Mouse (Mus musculus): ENCODE data around the gene Zfp931. TPM values are rescaled to one million over a fixed set of nuclear protein-coding genes. Genes with fewer than 3 reads are reported as not detected.
"Not testable (repeated sequence)": the region's sequence is repeated elsewhere in the genome, so short reads cannot be mapped to it uniquely, and the experiment has no call there.

Gene Zfp931
- polyA plus RNA-seq, 1 experiment from 2014 or later: 3.4 TPM

DNA sequence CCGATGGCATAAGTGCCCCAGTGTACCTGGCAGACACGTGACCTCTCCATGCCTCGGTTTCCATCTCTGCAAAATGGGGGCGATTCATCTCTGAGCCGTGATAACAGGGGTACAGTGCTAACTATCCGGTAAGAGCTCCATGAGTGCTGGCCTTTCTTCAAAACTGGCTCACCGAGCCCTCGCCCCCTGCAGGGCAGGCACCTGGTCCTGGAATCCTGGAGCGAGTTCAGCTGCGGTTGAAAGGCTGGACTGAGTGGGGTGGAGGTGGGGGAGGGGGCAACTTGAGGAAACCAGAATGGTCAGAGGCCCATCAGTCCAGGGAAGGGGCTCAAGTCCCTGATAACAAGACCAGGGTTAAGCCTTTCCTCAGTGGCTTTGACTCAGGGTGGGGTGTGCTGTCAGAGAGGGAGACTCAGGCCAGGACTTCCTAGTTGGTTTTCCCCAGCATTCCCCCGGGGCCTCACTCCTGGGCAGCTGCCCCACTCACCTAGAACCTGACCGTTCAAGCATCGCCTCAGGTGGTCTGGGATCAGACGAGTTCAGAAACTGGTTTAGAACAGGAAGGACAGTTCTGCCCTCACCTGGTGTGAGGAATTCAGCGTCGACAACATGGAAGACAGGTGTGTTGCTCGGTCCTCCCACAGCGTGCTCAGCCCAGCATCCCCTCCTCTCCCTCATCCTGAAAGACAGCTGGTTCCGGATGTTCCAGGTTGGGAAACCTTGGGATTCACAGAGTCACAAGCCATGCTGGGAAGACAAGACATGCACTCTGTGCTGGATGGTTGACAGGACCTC, 41.5 kb upstream of the Zfp931 start:
- Histone ChIP-seq H3K36me3 (ENCODE audit: control insufficient read depth, insufficient read depth) (no peaks in the 10 kb centered on the region), H3K4me3 (ENCODE audit: low read depth, low read length) (no peak overlapping the region), H3K27me3 (ENCODE audit: control insufficient read depth, insufficient read depth, low read depth, low read length) (peaks cover 15% of the 10 kb centered on the region), H3K4me2 (ENCODE audit: low read depth, low read length) (no peak overlapping the region), H3K4me1 (ENCODE audit: control insufficient read depth, low read depth, low read length) (no peaks in the 10 kb centered on the region), H3K9ac (ENCODE audit: low read depth, low read length) (no peak overlapping the region), H3K27ac (ENCODE audit: low read length) (no peak overlapping the region), H3K9me3 (replicated peaks; ENCODE audit: control insufficient read depth, low read length) (no peaks in the 10 kb centered on the region)
- no peak for ATAC-seq (ENCODE audit: low read depth)
- WGBS (ENCODE audit: insufficient replicate concordance): 15% methylated on average over 19 of the region's 19 CpGs

- no peaks in the 10 kb centered on the region for H3K9me3 ChIP-seq (replicated peaks; ENCODE audit: control insufficient read depth, low read length)
- no peak within 1 kb of the TSS for H3K27ac ChIP-seq (ENCODE audit: low read length)
- ATAC-seq (ENCODE audit: low read depth): no peak
- H3K4me2 ChIP-seq (ENCODE audit: low read depth, low read length): 0 out of 2 replicates have a peak within 1 kb of the TSS, but pooled peaks have one; percentile 21
- WGBS (ENCODE audit: insufficient replicate concordance): 4% methylated on average over 42 of the region's 45 CpGs
- H3K9ac ChIP-seq (ENCODE audit: low read depth, low read length): no peak within 1 kb of the TSS
- no peaks in the 10 kb centered on the region for H3K4me1 ChIP-seq (ENCODE audit: control insufficient read depth, low read depth, low read length)
- no peaks in the 10 kb centered on the region for H3K36me3 ChIP-seq (ENCODE audit: control insufficient read depth, insufficient read depth)
- H3K27me3 ChIP-seq (ENCODE audit: control insufficient read depth, insufficient read depth, low read depth, low read length): peaks cover 15% of the 10 kb centered on the region
- no peak within 1 kb of the TSS for H3K4me3 ChIP-seq (ENCODE audit: low read depth, low read length)
These were observed 40.7 kb upstream of the Zfp931 start, which contains the start of gene Phactr3 for GRCm38 (mm10) chr2:178118801-178119560. Gene Phactr3, plus strand, starts transcription at chr2:178118975.

DNA sequence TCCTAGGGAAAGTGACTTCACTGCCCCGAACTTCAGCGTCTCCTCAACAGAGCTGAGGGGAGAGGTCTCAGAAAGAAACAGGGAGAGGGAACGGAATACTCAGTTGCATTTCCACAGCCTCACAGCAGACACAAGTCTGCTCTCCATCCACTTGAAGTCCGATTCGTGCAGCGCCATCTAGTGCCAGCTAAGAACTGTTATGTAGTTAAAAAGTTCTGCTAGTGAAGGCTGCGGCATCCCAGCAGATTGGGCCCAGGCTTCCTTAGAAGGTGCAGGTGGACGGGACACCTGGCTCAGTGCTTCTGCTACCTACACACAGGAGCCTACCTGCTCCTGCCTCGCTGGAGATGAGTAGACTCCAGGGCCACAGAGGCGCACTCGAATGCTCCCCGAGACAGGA, 39.7 kb upstream of the Zfp931 start:
- no peaks in the 10 kb centered on the region for H3K4me1 ChIP-seq (ENCODE audit: control insufficient read depth, low read depth, low read length)
- H3K9me3 ChIP-seq (replicated peaks; ENCODE audit: control insufficient read depth, low read length): no peaks in the 10 kb centered on the region
- H3K27ac ChIP-seq (ENCODE audit: low read length): no peak overlapping the region
- H3K27me3 ChIP-seq (ENCODE audit: control insufficient read depth, insufficient read depth, low read depth, low read length): peaks cover 15% of the 10 kb centered on the region
- H3K4me3 ChIP-seq (ENCODE audit: low read depth, low read length): no peak overlapping the region
- H3K4me2 ChIP-seq (ENCODE audit: low read depth, low read length): no peak overlapping the region
- ATAC-seq (ENCODE audit: low read depth): no peak
- no peaks in the 10 kb centered on the region for H3K36me3 ChIP-seq (ENCODE audit: control insufficient read depth, insufficient read depth)
- 17% methylated on average over 12 of the region's 12 CpGs for WGBS (ENCODE audit: insufficient replicate concordance)
- H3K9ac ChIP-seq (ENCODE audit: low read depth, low read length): no peak overlapping the region

- no peaks in the 10 kb centered on the region for H3K9me3 ChIP-seq (replicated peaks; ENCODE audit: control insufficient read depth, low read length)
- H3K36me3 ChIP-seq (ENCODE audit: control insufficient read depth, insufficient read depth): no peaks in the 10 kb centered on the region
- no peak overlapping the region for H3K27ac ChIP-seq (ENCODE audit: low read length)
- H3K4me1 ChIP-seq (ENCODE audit: control insufficient read depth, low read depth, low read length): no peaks in the 10 kb centered on the region
- 14% methylated on average over 7 of the region's 7 CpGs for WGBS (ENCODE audit: insufficient replicate concordance)
- ATAC-seq (ENCODE audit: low read depth): no peak
- H3K4me3 ChIP-seq (ENCODE audit: low read depth, low read length): no peak overlapping the region
- no peak overlapping the region for H3K4me2 ChIP-seq (ENCODE audit: low read depth, low read length)
- no peaks in the 10 kb centered on the region for H3K27me3 ChIP-seq (ENCODE audit: control insufficient read depth, insufficient read depth, low read depth, low read length)
- H3K9ac ChIP-seq (ENCODE audit: low read depth, low read length): no peak overlapping the region
These were observed 23.7 kb upstream of the Zfp931 start for GRCm38 (mm10) chr2:178101957-178102356.

- ATAC-seq (ENCODE audit: low read depth): no peak
- H3K4me2 ChIP-seq (ENCODE audit: low read depth, low read length): no peak overlapping the region
- H3K36me3 ChIP-seq (ENCODE audit: control insufficient read depth, insufficient read depth): no peaks in the 10 kb centered on the region
These were observed 19.7 kb upstream of the Zfp931 start for GRCm38 (mm10) chr2:178098021-178098420.

DNA sequence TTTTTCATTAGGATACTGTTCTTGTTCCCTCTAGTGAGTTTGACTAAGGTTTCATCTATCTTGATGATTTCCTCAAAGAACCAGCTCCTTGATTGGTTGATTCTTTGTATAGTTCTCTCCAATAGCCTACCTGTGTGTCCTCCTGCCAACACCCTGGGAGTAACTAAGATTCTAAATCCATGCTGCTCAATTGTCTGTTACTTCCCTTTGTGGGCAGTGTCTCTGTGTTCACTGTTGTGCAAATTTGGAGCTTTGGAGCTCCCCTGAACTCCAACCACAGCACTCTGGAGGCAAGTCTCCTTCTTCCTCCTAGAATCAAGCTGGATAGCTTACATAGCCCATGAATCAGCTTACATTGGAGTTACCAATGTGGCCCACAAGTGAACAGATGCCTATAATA, 11.3 kb upstream of the Zfp931 start:
- Histone ChIP-seq H3K9ac (ENCODE audit: low read depth, low read length) (no peak overlapping the region), H3K27ac (ENCODE audit: low read length) (no peak overlapping the region), H3K27me3 (ENCODE audit: control insufficient read depth, insufficient read depth, low read depth, low read length) (no peaks in the 10 kb centered on the region), H3K4me3 (ENCODE audit: low read depth, low read length) (no peak overlapping the region), H3K36me3 (ENCODE audit: control insufficient read depth, insufficient read depth) (no peaks in the 10 kb centered on the region), H3K4me1 (ENCODE audit: control insufficient read depth, low read depth, low read length) (no peaks in the 10 kb centered on the region), H3K4me2 (ENCODE audit: low read depth, low read length) (no peak overlapping the region), H3K9me3 (replicated peaks; ENCODE audit: control insufficient read depth, low read length) (no peaks in the 10 kb centered on the region)
- no peak for ATAC-seq (ENCODE audit: low read depth)

More at GRCm38 (mm10) chr2:178098021-178098420, 19.7 kb upstream of the Zfp931 start:
- WGBS (ENCODE audit: insufficient replicate concordance): 7% methylated on average over 2 of the region's 2 CpGs
- Histone ChIP-seq H3K27ac (ENCODE audit: low read length) (no peak overlapping the region), H3K9ac (ENCODE audit: low read depth, low read length) (no peak overlapping the region), H3K4me1 (ENCODE audit: control insufficient read depth, low read depth, low read length) (no peaks in the 10 kb centered on the region), H3K9me3 (replicated peaks; ENCODE audit: control insufficient read depth, low read length) (no peaks in the 10 kb centered on the region), H3K4me3 (ENCODE audit: low read depth, low read length) (no peak overlapping the region), H3K27me3 (ENCODE audit: control insufficient read depth, insufficient read depth, low read depth, low read length) (no peaks in the 10 kb centered on the region)

DNA sequence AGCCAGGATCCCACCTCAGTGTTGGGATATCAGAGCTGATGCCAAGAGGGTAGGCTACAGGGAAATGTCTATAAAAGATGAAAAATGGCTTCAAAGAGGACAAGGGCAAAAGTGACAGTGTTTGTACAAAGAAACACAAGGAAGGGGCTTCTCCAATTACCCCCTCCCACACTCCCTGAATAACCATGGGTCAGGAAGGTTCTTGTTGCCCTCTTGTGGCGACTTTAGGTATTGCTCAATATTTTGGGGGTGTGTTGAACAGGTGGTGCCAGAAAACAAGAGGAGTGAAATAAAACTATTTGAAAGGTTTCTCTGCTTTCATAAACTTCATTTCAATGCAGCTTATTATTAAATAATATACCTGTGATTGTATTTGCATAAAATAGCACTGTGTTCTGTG, 20.1 kb downstream of the Zfp931 start:
- H3K4me3 ChIP-seq (ENCODE audit: low read depth, low read length): no peak overlapping the region
- no peak overlapping the region for H3K4me2 ChIP-seq (ENCODE audit: low read depth, low read length)
- no peaks in the 10 kb centered on the region for H3K9me3 ChIP-seq (replicated peaks; ENCODE audit: control insufficient read depth, low read length)
- no peaks in the 10 kb centered on the region for H3K4me1 ChIP-seq (ENCODE audit: control insufficient read depth, low read depth, low read length)
- no peaks in the 10 kb centered on the region for H3K36me3 ChIP-seq (ENCODE audit: control insufficient read depth, insufficient read depth)
- H3K27me3 ChIP-seq (ENCODE audit: control insufficient read depth, insufficient read depth, low read depth, low read length): no peaks in the 10 kb centered on the region
- no peak overlapping the region for H3K9ac ChIP-seq (ENCODE audit: low read depth, low read length)
- WGBS (ENCODE audit: insufficient replicate concordance): 3% methylated on average over 1 of the region's 1 CpGs
- no peak overlapping the region for H3K27ac ChIP-seq (ENCODE audit: low read length)
- no peak for ATAC-seq (ENCODE audit: low read depth)

GRCm38 (mm10) chr2:178027601-178028000, 50.7 kb downstream of the Zfp931 start:
- H3K4me3 ChIP-seq (ENCODE audit: low read depth, low read length); H3K4me1 ChIP-seq (ENCODE audit: control insufficient read depth, low read depth, low read length); H3K9ac ChIP-seq (ENCODE audit: low read depth, low read length); H3K27ac ChIP-seq (ENCODE audit: low read length); H3K36me3 ChIP-seq (ENCODE audit: control insufficient read depth, insufficient read depth); ATAC-seq (ENCODE audit: low read depth); H3K9me3 ChIP-seq (replicated peaks; ENCODE audit: control insufficient read depth, low read length); H3K27me3 ChIP-seq (ENCODE audit: control insufficient read depth, insufficient read depth, low read depth, low read length); H3K4me2 ChIP-seq (ENCODE audit: low read depth, low read length): not testable (repeated sequence)
- 63% methylated on average over 2 of the region's 3 CpGs for WGBS (ENCODE audit: insufficient replicate concordance)

DNA sequence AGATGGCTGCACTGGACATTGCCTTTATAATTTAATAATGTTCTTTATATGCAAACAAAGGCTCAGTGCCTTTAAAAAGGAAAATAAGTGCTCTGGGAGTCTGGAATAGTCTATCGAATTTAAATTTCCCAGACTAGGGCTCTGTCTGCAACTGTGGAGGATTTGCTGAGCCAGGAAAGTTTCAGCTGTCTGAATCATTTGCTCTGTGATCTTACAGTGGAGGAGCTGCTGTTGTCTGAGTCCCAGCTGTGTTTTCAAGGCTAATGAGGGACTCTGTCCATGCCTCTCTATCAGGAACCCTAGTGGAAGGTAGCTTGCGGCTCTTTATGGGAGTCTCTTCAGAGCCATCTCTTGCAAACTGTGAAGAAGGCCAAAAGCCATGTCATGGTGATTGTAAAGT, 54.4 kb downstream of the Zfp931 start:
- peak overlapping the region; percentile 65 for H3K4me3 ChIP-seq (ENCODE audit: low read depth, low read length)
- H3K36me3 ChIP-seq (ENCODE audit: control insufficient read depth, insufficient read depth); H3K27ac ChIP-seq (ENCODE audit: low read length); H3K27me3 ChIP-seq (ENCODE audit: control insufficient read depth, insufficient read depth, low read depth, low read length); ATAC-seq (ENCODE audit: low read depth); H3K4me1 ChIP-seq (ENCODE audit: control insufficient read depth, low read depth, low read length); H3K9me3 ChIP-seq (replicated peaks; ENCODE audit: control insufficient read depth, low read length); H3K9ac ChIP-seq (ENCODE audit: low read depth, low read length): not testable (repeated sequence)
- peak overlapping the region; percentile 49 for H3K4me2 ChIP-seq (ENCODE audit: low read depth, low read length)
- WGBS (ENCODE audit: insufficient replicate concordance): 4% methylated on average over 2 of the region's 2 CpGs
